Mouse (Mus musculus) small intestine, adult 2 months (tissue): ENCODE data around the gene Cad.

Source experiments
- CTCF ChIP-seq: fragments of 200-500 bp; IDR thresholded peaks from 2 replicates; pipeline ENCODE4 v1.5.1; 2012; ENCODE audit warnings: low read depth, mild to moderate bottlenecking, control low read depth, inconsistent platforms, low read length, moderate library complexity, mixed read lengths; ENCODE audit not compliant: insufficient replicate concordance, insufficient read length; ENCODE audit errors: extremely low read depth
- POLR2A ChIP-seq: fragments of 200-500 bp; IDR thresholded peaks from 2 replicates; pipeline ENCODE4 v1.6.1; 2012; ENCODE audit warnings: low read depth, mild to moderate bottlenecking, control low read depth, inconsistent platforms, low read length, moderate library complexity

DNA sequence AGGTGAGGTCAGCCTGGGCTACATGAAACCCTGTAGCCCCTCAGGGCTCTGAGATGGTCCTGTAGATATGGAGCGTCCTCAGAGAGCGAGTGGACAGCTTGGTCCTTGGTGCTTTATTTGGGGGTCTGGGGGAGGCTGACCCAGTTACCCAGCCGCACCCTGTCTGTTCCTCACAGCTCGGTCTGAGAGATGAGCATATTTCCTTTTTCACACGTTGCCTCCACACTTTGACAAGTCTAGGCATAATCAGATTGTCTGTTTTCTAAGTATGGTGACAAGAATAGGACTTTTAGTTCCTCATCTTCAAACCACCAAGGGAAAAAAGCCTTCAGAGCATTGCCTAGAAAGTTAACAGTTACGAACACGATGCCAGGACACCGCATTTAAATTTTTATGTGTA lies 66.5 kb downstream of the Cad start:
- TF ChIP-seq POLR2A (no peak), CTCF (no peak)
